Mouse (Mus musculus): ENCODE measurements at regions not wholly inside any gene's neighbourhood (a gene's known extent, or its start where the extent isn't known, plus 50 kb on each side); places are given as distances from the start of the nearest gene placed in this dataset.

DNA sequence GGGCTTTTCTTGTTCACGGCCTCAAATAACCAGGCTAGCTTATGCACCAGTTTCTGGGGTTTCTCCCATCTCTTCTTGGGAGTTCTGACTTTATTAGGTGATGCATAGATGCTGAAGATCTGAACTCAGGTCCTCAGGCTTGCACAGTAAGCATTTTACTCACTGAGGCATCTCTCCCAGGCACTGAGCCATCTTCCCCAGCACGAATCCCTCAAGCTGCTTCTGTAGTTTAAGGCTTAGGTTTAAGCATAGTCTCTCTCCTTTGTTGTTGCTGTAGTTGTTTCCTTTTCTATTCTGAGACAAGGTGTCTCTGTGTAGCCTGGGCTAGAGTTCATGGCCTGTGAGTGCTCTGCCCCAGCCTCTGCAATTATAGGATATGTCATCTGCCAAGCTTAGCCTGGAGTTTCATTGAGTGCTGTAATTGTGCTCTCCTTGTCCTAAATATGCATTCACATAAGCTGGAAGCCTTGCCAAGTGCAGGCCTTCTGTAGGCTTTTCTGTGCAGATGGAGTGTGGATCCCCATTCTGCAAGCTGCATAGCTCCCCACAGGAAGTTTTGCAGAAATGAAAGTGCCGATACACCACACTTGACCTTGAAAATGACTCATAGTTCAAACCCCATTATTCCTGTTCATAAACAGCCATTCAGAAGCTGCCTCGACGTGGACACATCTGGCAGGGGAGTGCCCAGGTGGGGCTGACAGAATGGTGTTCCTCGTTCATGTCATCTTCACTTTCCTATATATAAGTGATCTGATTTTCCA lies 51.7 kb upstream of the Eepd1 start:
- Histone ChIP-seq H3K9ac (ENCODE audit: low read depth, low read length) (no peak overlapping the region), H3K9me3 (replicated peaks; ENCODE audit: low read length) (no peaks in the 10 kb centered on the region), H3K4me3 (replicated peaks; ENCODE audit: low read depth, low read length) (no peak overlapping the region), H3K4me1 (replicated peaks; ENCODE audit: insufficient read depth, low read length) (no peaks in the 10 kb centered on the region), H3K4me2 (ENCODE audit: low read length) (no peak overlapping the region), H3K27ac (no peak overlapping the region), H3K36me3 (ENCODE audit: insufficient read depth, low read length) (no peaks in the 10 kb centered on the region), H3K27me3 (ENCODE audit: insufficient read depth, low read length) (no peaks in the 10 kb centered on the region)
- 80% methylated on average over 6 of the region's 6 CpGs for WGBS
- ATAC-seq (replicated peaks; ENCODE audit: low FRiP score, low read depth) = no peak
- TF ChIP-seq CTCF (IDR thresholded peaks at IDR 0.05; ENCODE audit: low read depth) = no peak
- DNase-seq (ENCODE audit: low spot score) = no peak
